Mouse (Mus musculus) embryonic facial prominence, embryonic 14.5 days (tissue): Measurements from ENCODE around the gene Galp. TPM values are rescaled to one million over a fixed set of nuclear protein-coding genes. Genes with fewer than 3 reads are reported as not detected.

ENCODE experiments used
- ATAC-seq: fragments of 200-750 bp; cut with Nextera tagmentation; 2 replicates; pipeline ENCODE4 v1.8.0; 2017; ENCODE audit warnings: low read depth, moderate number of reproducible peaks, moderate TSS enrichment
- DNase-seq: peaks from one replicate; pipeline ENCODE4 v3.0.0-alpha.2; 2015; ENCODE audit warnings: low spot score
- H3K27ac ChIP-seq: fragments of 300-500 bp; sonication (generic); replicated peaks from 2 replicates; pipeline ENCODE4 v1.5.1; 2014; ENCODE audit warnings: low read depth, mild to moderate bottlenecking, low read length, moderate library complexity
- H3K27me3 ChIP-seq: fragments of 300-500 bp; sonication (generic); replicated peaks from 2 replicates; pipeline ENCODE4 v1.6.1; 2014; ENCODE audit warnings: low read length; ENCODE audit not compliant: control insufficient read depth, insufficient read depth
- H3K36me3 ChIP-seq: fragments of 300-500 bp; sonication (generic); 2 replicates; pipeline ENCODE4 v1.6.1; 2014; ENCODE audit warnings: low read length, mixed read lengths; ENCODE audit not compliant: control insufficient read depth, insufficient read depth
- H3K4me1 ChIP-seq: fragments of 300-500 bp; sonication (generic); 2 replicates; pipeline ENCODE4 v1.6.1; 2014; ENCODE audit warnings: antibody characterized with exemption, low read length; ENCODE audit not compliant: control insufficient read depth, insufficient read depth
- H3K4me2 ChIP-seq: fragments of 300-500 bp; sonication (generic); 2 replicates; pipeline ENCODE4 v1.6.1; 2014; ENCODE audit warnings: low read depth, mild to moderate bottlenecking, low read length, moderate library complexity, mixed read lengths
- H3K4me3 ChIP-seq: fragments of 300-500 bp; sonication (generic); 2 replicates; pipeline ENCODE4 v1.5.1; 2014; ENCODE audit warnings: low read depth, mild to moderate bottlenecking, low read length
- H3K9ac ChIP-seq: fragments of 300-500 bp; sonication (generic); 2 replicates; pipeline ENCODE4 v1.6.1; 2014; ENCODE audit warnings: low read depth, mild to moderate bottlenecking, low read length, moderate library complexity, mixed read lengths
- H3K9me3 ChIP-seq: fragments of 300-500 bp; sonication (generic); 2 replicates; pipeline ENCODE4 v1.6.1; 2016; ENCODE audit warnings: low read length; ENCODE audit not compliant: control insufficient read depth
- WGBS: fragments of 180-500 bp; shearing (Covaris S2); extraction: QIAGEN DNeasy Blood & Tissue Kit; methylation state at CpG from one replicate; pipeline ENCODE4 v1.1.7; 2014; 5-methylcytosine and 5-hydroxymethylcytosine counted together
- polyA plus RNA-seq: library from polyadenylated mRNA; unstranded; fragments of >200 nt; fragmentation: Nextera tagmentation; extraction: Ambion mirVana; gene quantifications from 2 replicates; pipeline ENCODE4 v1.2.1, GENCODE M21; 2014

The Galp gene
- polyA plus RNA-seq, 1 experiment from 2014 or later, result not detected

DNA sequence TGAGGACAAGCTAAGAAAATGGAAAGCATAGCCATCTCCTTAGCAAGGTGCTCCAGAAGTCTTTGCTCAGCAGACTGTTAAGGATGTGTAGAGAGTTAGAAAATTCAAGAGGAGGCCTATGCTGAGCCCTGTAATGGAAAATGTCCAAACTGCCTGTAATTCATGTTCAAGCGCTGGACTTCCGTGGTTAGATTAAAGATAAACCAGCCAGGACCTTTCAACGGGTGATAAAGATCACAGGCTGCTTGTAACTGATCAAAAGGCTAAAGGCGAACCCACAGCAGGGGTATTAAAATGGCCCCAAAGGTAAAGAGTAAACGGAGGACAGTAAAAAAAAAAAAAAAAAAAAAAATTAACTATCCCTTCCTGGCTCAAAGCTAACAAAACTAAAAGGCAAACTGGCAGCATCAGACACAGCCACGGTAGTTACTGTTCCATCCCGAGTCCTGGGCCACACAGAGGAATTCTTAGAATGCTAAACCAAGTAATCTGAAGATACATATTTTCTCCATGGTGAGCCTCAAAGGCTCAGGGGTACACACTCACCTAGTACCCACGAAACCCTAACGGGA is 39.9 kb upstream of the Galp start:
- peak overlapping the region; percentile 68 for H3K9ac ChIP-seq
- 58% methylated on average over 9 of the region's 9 CpGs for WGBS
- no peaks in the 10 kb centered on the region for H3K27me3 ChIP-seq
- no peaks in the 10 kb centered on the region for H3K36me3 ChIP-seq
- DNase-seq (no peak), ATAC-seq (no peak)
- peak overlapping the region; percentile 94 for H3K4me2 ChIP-seq
- no peak overlapping the region; the same call in 1 of the 2 replicates for H3K27ac ChIP-seq
- H3K9me3 ChIP-seq, result no peaks in the 10 kb centered on the region
- peak overlapping the region; percentile 90 for H3K4me3 ChIP-seq
- H3K4me1 ChIP-seq, result peaks cover 14% of the 10 kb centered on the region; the same call in 1 of the 2 replicates

DNA sequence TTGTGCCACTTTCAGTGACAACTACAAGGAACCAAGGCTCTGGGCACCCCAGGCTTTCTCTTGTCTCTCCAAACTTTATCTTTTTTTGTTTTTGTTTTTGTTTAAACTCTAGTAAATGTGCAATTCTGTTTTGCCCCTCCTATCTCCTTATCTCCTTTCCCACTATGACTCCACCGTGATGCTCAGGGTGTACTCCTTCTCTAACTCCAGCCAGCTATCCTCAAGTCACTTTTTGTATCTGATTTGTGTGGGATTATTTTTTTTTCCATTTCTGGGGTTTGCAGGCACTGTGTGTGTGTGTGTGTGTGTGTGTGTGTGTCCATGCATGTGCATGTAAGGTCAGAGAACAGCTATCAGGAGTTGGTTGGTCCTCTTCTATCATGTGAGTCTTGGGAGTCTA is 39.4 kb upstream of the Galp start:
- H3K4me1 ChIP-seq, result peaks cover 14% of the 10 kb centered on the region; the same call in 1 of the 2 replicates
- DNase-seq, result no peak
- no peaks in the 10 kb centered on the region for H3K36me3 ChIP-seq
- no peak overlapping the region for H3K27ac ChIP-seq
- H3K9me3 ChIP-seq, result no peaks in the 10 kb centered on the region
- no peak overlapping the region for H3K4me2 ChIP-seq
- H3K27me3 ChIP-seq, result no peaks in the 10 kb centered on the region
- no peak overlapping the region for H3K4me3 ChIP-seq
- WGBS, result 79% methylated on average over 1 of the region's 1 CpGs
- H3K9ac ChIP-seq, result 0 out of 2 replicates have a peak overlapping the region, but pooled peaks have one; percentile 68
- no peak for ATAC-seq

DNA sequence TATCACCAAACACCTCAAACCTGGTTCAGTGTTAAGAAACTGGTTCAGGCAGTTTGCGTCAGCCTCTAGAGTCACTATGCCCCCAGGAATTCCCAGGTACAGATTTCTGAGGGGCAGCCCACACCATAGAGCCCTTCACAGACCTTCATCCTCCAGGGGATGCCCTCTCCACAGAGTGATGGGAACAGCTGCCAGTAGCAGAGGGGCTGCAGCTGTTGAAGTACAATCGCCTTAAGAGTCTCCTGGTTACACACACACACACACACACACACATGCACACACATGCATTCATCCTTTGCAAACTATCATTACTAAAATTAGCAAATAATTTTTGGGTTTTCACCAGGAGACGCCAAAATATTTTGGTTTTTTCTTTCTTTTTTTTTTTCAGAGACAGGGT is 37.3 kb upstream of the Galp start:
- H3K27ac ChIP-seq, result no peak overlapping the region
- H3K9ac ChIP-seq, result peak overlapping the region; percentile 19; the same call in 1 of the 2 replicates
- peaks cover 9% of the 10 kb centered on the region; the same call in 1 of the 2 replicates for H3K4me1 ChIP-seq
- H3K4me3 ChIP-seq, result no peak overlapping the region
- no peak for ATAC-seq
- H3K4me2 ChIP-seq, result no peak overlapping the region
- WGBS, result 68% methylated on average over 3 of the region's 3 CpGs
- no peaks in the 10 kb centered on the region for H3K9me3 ChIP-seq
- no peaks in the 10 kb centered on the region for H3K27me3 ChIP-seq
- DNase-seq, result peak; percentile 59
- no peaks in the 10 kb centered on the region for H3K36me3 ChIP-seq

DNA sequence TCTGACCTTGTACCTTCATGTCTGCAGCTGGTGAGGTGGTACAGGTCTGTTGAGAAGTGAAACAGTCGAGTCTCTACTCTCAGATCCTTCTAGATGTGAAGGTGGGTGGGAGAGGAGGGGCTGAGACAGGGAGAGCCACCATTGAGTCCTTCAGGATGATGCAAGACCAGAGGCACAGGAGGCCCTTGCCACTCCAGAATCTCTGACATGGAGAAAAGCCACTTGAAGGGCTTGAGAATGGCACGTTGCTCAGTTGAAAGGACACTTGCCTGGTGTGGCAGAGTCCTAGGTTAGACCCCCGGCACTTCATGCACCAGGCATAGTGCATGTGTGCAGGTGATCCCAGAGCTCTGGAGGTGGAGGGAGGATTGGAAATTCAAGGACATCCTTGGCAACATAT is 35.3 kb upstream of the Galp start:
- DNase-seq (no peak), ATAC-seq (no peak)
- peaks cover 5% of the 10 kb centered on the region; the same call in 1 of the 2 replicates for H3K4me1 ChIP-seq
- H3K27ac ChIP-seq, result no peak overlapping the region
- H3K9ac ChIP-seq, result no peak overlapping the region
- H3K36me3 ChIP-seq, result no peaks in the 10 kb centered on the region
- H3K4me2 ChIP-seq, result no peak overlapping the region
- H3K4me3 ChIP-seq, result no peak overlapping the region
- 49% methylated on average over 3 of the region's 3 CpGs for WGBS
- no peaks in the 10 kb centered on the region for H3K27me3 ChIP-seq
- H3K9me3 ChIP-seq, result no peaks in the 10 kb centered on the region

DNA sequence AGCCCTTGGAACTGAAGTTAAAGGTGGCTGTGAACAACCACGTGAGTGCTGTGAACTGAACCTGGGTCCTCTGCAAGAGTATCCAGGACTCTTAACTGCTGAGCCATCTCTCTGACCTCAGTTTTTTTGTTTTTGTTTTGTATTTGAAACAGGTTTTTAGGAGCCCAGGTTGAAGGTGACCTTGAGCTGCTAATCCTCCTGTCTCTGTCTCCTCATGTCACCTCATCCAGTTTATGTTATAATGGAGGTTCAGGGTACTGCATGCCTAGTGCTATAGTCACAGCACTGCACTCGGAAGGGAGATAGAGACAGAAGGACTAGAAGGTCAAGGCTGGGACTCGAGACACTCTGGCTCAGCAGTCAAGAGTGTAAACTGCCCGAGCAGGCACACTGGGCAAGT is 34.7 kb upstream of the Galp start:
- H3K4me2 ChIP-seq, result no peak overlapping the region
- H3K9ac ChIP-seq, result no peak overlapping the region
- 72% methylated on average over 4 of the region's 4 CpGs for WGBS
- DNase-seq (no peak), ATAC-seq (no peak)
- no peaks in the 10 kb centered on the region for H3K4me1 ChIP-seq
- no peaks in the 10 kb centered on the region for H3K36me3 ChIP-seq
- H3K27me3 ChIP-seq, result no peaks in the 10 kb centered on the region
- H3K27ac ChIP-seq, result no peak overlapping the region
- H3K4me3 ChIP-seq, result no peak overlapping the region
- no peaks in the 10 kb centered on the region for H3K9me3 ChIP-seq

DNA sequence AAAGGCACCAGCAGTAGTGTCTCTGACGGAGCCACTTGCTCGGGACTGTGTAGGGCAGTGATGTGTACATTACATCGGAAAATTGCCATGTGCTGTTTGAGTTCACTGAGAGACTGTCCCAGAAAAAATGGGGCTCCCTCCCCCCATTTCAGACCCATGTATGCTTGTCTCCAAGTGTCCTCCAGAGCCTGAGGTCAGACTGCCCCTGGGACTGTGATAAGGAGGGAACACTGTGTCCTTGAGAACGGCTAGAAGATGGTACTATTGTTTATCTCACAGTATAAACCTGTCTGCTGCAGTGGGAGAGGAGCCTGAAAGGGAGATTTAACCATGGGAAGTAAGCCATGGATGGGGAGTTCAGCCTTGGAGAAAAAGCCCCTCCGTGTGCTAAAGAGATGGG is 32.2 kb upstream of the Galp start:
- WGBS, result 63% methylated on average over 5 of the region's 5 CpGs
- Histone ChIP-seq H3K36me3 (no peaks in the 10 kb centered on the region), H3K4me3 (no peak overlapping the region), H3K4me1 (no peaks in the 10 kb centered on the region), H3K9ac (no peak overlapping the region), H3K4me2 (no peak overlapping the region), H3K27ac (no peak overlapping the region), H3K27me3 (no peaks in the 10 kb centered on the region), H3K9me3 (no peaks in the 10 kb centered on the region)
- ATAC-seq (no peak), DNase-seq (no peak)

DNA sequence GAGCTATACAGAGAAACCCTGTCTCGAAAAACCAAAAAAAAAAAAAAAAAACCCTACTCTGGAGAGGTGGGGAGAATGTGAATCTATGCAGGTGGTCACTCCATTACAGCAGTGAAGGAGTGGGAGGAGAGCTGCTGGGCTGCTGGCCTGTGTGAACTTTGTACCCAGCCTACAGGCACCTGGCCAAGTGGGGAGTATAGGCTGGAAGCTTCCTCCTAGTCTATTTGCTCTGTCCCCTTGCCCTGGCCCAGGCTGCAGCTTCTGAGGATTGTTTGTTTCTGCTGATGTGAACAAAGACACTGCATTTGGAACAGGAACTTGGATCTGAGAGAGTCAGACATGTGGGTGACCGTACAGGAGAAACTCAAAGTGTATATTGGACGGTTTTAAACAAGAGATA is 27.5 kb upstream of the Galp start:
- no peak overlapping the region for H3K9ac ChIP-seq
- H3K9me3 ChIP-seq, result no peaks in the 10 kb centered on the region
- ATAC-seq (no peak), DNase-seq (no peak)
- peaks cover 9% of the 10 kb centered on the region; the same call in 1 of the 2 replicates for H3K4me1 ChIP-seq
- H3K4me2 ChIP-seq, result no peak overlapping the region
- WGBS, result 78% methylated on average over 3 of the region's 3 CpGs
- H3K4me3 ChIP-seq, result no peak overlapping the region
- H3K27me3 ChIP-seq, result no peaks in the 10 kb centered on the region
- no peak overlapping the region for H3K27ac ChIP-seq
- H3K36me3 ChIP-seq, result peaks cover 6% of the 10 kb centered on the region; the same call in 1 of the 2 replicates

DNA sequence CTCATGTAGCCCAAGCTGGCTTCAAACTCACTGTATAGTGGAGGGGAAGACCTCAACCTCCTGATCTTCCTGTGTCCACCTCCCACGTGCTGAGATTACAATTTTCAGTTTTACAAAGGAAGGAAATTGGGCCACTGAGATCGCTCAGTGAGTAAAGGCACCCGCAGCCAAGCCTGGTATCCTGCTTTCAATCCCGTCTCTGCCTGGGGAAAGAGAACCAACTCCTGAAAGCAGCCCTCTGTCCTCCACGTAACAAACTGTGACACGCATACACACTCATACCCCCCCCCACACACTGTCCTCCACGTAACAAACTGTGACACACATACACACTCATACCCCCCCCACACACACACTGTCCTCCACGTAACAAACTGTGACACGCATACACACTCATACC is 26.5 kb upstream of the Galp start:
- Histone ChIP-seq H3K9me3 (no peaks in the 10 kb centered on the region), H3K27ac (no peak overlapping the region), H3K4me3 (no peak overlapping the region), H3K9ac (no peak overlapping the region), H3K4me2 (no peak overlapping the region), H3K4me1 (peaks cover 9% of the 10 kb centered on the region; the same call in 1 of the 2 replicates), H3K36me3 (peaks cover 9% of the 10 kb centered on the region; the same call in 1 of the 2 replicates), H3K27me3 (no peaks in the 10 kb centered on the region)
- no peak for DNase-seq
- no peak for ATAC-seq
- 84% methylated on average over 9 of the region's 9 CpGs for WGBS

DNA sequence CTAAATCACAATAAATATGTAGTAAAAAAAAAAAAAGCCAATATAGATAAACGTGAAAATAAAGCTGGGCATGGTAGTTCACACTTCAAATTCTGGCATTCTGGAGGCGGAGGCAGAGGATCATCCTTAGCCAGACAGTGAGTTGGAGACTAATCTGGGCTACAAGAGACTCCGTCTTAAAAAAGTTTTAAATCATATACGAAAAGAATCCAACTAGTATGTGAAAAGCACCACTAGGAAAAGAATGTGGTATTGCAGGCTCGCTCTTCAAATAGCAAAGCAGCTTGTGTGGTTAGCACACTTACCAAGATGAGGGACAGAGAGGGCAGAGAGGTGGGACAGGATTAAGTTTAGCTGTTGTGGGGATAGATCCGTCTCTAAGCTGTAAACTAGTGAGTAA is 26.0 kb upstream of the Galp start:
- H3K9ac ChIP-seq, result peak overlapping the region; percentile 58; the same call in 1 of the 2 replicates
- DNase-seq (no peak), ATAC-seq (no peak)
- H3K4me3 ChIP-seq, result peak overlapping the region; percentile 51; the same call in 1 of the 2 replicates
- no peaks in the 10 kb centered on the region for H3K27me3 ChIP-seq
- peak overlapping the region; percentile 86; the same call in 1 of the 2 replicates for H3K27ac ChIP-seq
- H3K36me3 ChIP-seq, result peaks cover 9% of the 10 kb centered on the region; the same call in 1 of the 2 replicates
- WGBS, result 47% methylated on average over 6 of the region's 6 CpGs
- H3K4me2 ChIP-seq, result peak overlapping the region; percentile 89
- peaks cover 9% of the 10 kb centered on the region; the same call in 1 of the 2 replicates for H3K4me1 ChIP-seq
- no peaks in the 10 kb centered on the region for H3K9me3 ChIP-seq
